Mouse (Mus musculus): ENCODE data around the gene B3gat1.

B3gat1 gene

GRCm38 (mm10) chr9:26733206-26733891 is at the start of gene B3gat1:
Gene B3gat1 (plus strand): TSS chr9:26733728.
- no peak for DNase-seq (ENCODE audit: low spot score)

- DNase-seq (ENCODE audit: low spot score) = no peak
Measured at GRCm38 (mm10) chr9:26689171-26689570, 44.4 kb upstream of the B3gat1 start.

GRCm38 (mm10) chr9:26689956-26690698 is 43.4 kb upstream of the B3gat1 start:
- DNase-seq (ENCODE audit: low spot score) = no peak

GRCm38 (mm10) chr9:26692641-26693040 is 40.9 kb upstream of the B3gat1 start:
- DNase-seq (ENCODE audit: low spot score) = no peak

- DNase-seq (ENCODE audit: low spot score) = no peak
Measured at GRCm38 (mm10) chr9:26694656-26695055, 38.9 kb upstream of the B3gat1 start.

- DNase-seq (ENCODE audit: low spot score) = no peak
Measured at GRCm38 (mm10) chr9:26695178-26695577, 38.4 kb upstream of the B3gat1 start.

- DNase-seq (ENCODE audit: low spot score) = no peak
Measured at GRCm38 (mm10) chr9:26698286-26698685, 35.2 kb upstream of the B3gat1 start.

GRCm38 (mm10) chr9:26700329-26700728 is 33.2 kb upstream of the B3gat1 start:
- no peak for DNase-seq (ENCODE audit: low spot score)

GRCm38 (mm10) chr9:26718388-26718787 is 15.1 kb upstream of the B3gat1 start:
- no peak for DNase-seq (ENCODE audit: low spot score)

GRCm38 (mm10) chr9:26721771-26722170 is 11.8 kb upstream of the B3gat1 start:
- no peak for DNase-seq (ENCODE audit: low spot score)

- no peak for DNase-seq (ENCODE audit: low spot score)
Measured at GRCm38 (mm10) chr9:26725709-26726108, 7.8 kb upstream of the B3gat1 start.

GRCm38 (mm10) chr9:26727445-26727844 is 6.1 kb upstream of the B3gat1 start:
- no peak for DNase-seq (ENCODE audit: low spot score)

GRCm38 (mm10) chr9:26728556-26728955 is 5.0 kb upstream of the B3gat1 start:
- DNase-seq (ENCODE audit: low spot score) = no peak

GRCm38 (mm10) chr9:26733986-26734385 is 458 bp downstream of the B3gat1 start:
- DNase-seq (ENCODE audit: low spot score) = no peak

- DNase-seq (ENCODE audit: low spot score) = no peak
Measured at GRCm38 (mm10) chr9:26737116-26737515, 3.6 kb downstream of the B3gat1 start.

GRCm38 (mm10) chr9:26742817-26743216 is 9.3 kb downstream of the B3gat1 start:
- DNase-seq (ENCODE audit: low spot score) = no peak

- no peak for DNase-seq (ENCODE audit: low spot score)
Measured at GRCm38 (mm10) chr9:26747121-26747520, 13.6 kb downstream of the B3gat1 start.

- no peak for DNase-seq (ENCODE audit: low spot score)
Measured at GRCm38 (mm10) chr9:26748893-26749292, 15.4 kb downstream of the B3gat1 start.

GRCm38 (mm10) chr9:26760081-26760480 is 26.6 kb downstream of the B3gat1 start:
- no peak for DNase-seq (ENCODE audit: low spot score)

- no peak for DNase-seq (ENCODE audit: low spot score)
Measured at GRCm38 (mm10) chr9:26760576-26760975, 27.0 kb downstream of the B3gat1 start.

- no peak for DNase-seq (ENCODE audit: low spot score)
Measured at GRCm38 (mm10) chr9:26762477-26762876, 28.9 kb downstream of the B3gat1 start.

- no peak for DNase-seq (ENCODE audit: low spot score)
Measured at GRCm38 (mm10) chr9:26768181-26768580, 34.7 kb downstream of the B3gat1 start.

- DNase-seq (ENCODE audit: low spot score) = no peak
Measured at GRCm38 (mm10) chr9:26775700-26776099, 42.2 kb downstream of the B3gat1 start.
